ENCODE assay signal across 7 mouse cellular contexts in genomic region chr7:117462196-117462935, GRCm38 (mm10).
DNase-seq lines count a peak whose midpoint lies in the region; ATAC-seq lines count a peak whose summit lies in the region.

No protein-coding gene starts in this region.

- WGBS in kidney, embryonic 15.5 days = 48% methylated on average over 7 of the region's 7 CpGs
- WGBS in liver, embryonic 15.5 days (ENCODE audit: insufficient replicate concordance) = 34% methylated on average over 7 of the region's 7 CpGs

- peak; percentile 33 for DNase-seq in CD4-positive, CD25-positive, alpha-beta regulatory T cell, adult 2 months (ENCODE audit: low read depth, low spot score)
- peak; percentile 62 for DNase-seq in heart, adult 8-10 months (ENCODE audit: low spot score)
- peak; percentile 21 for DNase-seq in right cerebral cortex, postnatal 4 days
- no peak for DNase-seq in embryo, embryonic 11 days

- H3K9ac ChIP-seq in kidney, embryonic 15.5 days = no peak overlapping the region
- no peak overlapping the region for H3K9ac ChIP-seq in liver, embryonic 15.5 days

- no peak overlapping the region for H3K4me2 ChIP-seq in kidney, embryonic 15.5 days
- no peak overlapping the region for H3K4me2 ChIP-seq in liver, embryonic 15.5 days

- no peaks in the 10 kb centered on the region for H3K36me3 ChIP-seq in kidney, embryonic 15.5 days
- H3K36me3 ChIP-seq in liver, embryonic 15.5 days (replicated peaks) = no peaks in the 10 kb centered on the region

- no peak overlapping the region for H3K4me3 ChIP-seq in kidney, embryonic 15.5 days (replicated peaks)
- no peak overlapping the region for H3K4me3 ChIP-seq in liver, embryonic 15.5 days (replicated peaks)

- peak overlapping the region; percentile 51; the same call in 1 of the 2 replicates for H3K27ac ChIP-seq in kidney, embryonic 15.5 days
- H3K27ac ChIP-seq in liver, embryonic 15.5 days (replicated peaks) = no peak overlapping the region

- H3K4me1 ChIP-seq in kidney, embryonic 15.5 days = peaks cover 14% of the 10 kb centered on the region
- H3K4me1 ChIP-seq in liver, embryonic 15.5 days (replicated peaks) = no peaks in the 10 kb centered on the region

- ATAC-seq in activated CD4-positive, CD25-positive, alpha-beta regulatory T cell, adult 4 months = peak; percentile 34
- ATAC-seq in kidney, embryonic 15.5 days (replicated peaks; ENCODE audit: low FRiP score) = peak; percentile 56
- ATAC-seq in liver, embryonic 15.5 days (ENCODE audit: insufficient read depth) = peak; percentile 37

- no peaks in the 10 kb centered on the region for H3K27me3 ChIP-seq in kidney, embryonic 15.5 days
- H3K27me3 ChIP-seq in liver, embryonic 15.5 days = no peaks in the 10 kb centered on the region

- H3K9me3 ChIP-seq in kidney, embryonic 15.5 days (replicated peaks) = no peaks in the 10 kb centered on the region
- H3K9me3 ChIP-seq in liver, embryonic 15.5 days (replicated peaks) = no peaks in the 10 kb centered on the region
